Mouse (Mus musculus): ENCODE results near the gene Fgfr2. TPM values are rescaled to one million over a fixed set of nuclear protein-coding genes. Genes with fewer than 3 reads are reported as not detected.

Fgfr2 gene
- polyA plus RNA-seq, 1 experiment from 2014 or later, result 20.3 TPM

DNA sequence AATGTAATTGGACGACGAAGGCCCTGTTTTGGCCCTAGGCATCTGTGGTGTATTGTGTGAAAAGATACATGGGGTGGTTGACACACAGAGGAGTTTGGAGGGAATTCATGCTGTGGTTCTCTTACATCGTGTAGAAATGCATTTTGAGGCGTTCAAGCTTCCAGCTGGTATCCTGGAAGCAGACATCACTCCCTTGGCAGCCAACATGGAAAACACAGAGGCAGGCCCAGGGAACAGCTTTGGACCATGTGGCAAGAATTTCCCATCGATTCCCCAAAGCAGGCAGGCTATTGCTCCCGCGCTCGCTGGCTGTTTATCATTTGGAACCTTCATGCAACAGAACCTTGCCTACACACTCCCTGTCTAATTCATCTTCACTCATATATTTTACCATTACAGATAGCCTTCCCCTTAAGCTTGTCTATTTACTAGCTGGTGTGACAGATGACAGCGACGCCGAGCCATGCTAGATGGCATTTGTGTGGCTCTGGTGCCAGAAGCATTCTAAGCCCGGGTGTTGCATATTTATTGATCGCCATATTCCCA lies 1494.2 kb downstream of the Fgfr2 start:
- ATAC-seq (replicated peaks; ENCODE audit: extremely low read depth, insufficient read depth, low FRiP score), result no peak
- Histone ChIP-seq H3K4me2 (ENCODE audit: low read depth, low read length) (no peak overlapping the region), H3K9me3 (replicated peaks; ENCODE audit: control insufficient read depth, low read length) (no peaks in the 10 kb centered on the region), H3K27ac (ENCODE audit: low read length) (no peak overlapping the region), H3K4me1 (ENCODE audit: control insufficient read depth, insufficient read depth, low read length) (no peaks in the 10 kb centered on the region), H3K36me3 (ENCODE audit: control insufficient read depth, insufficient read depth) (no peaks in the 10 kb centered on the region), H3K27me3 (ENCODE audit: control insufficient read depth, insufficient read depth, low read length) (no peaks in the 10 kb centered on the region), H3K4me3 (ENCODE audit: low read length) (no peak overlapping the region), H3K9ac (ENCODE audit: low read length) (no peak overlapping the region)
- 81% methylated on average over 13 of the region's 13 CpGs for WGBS

DNA sequence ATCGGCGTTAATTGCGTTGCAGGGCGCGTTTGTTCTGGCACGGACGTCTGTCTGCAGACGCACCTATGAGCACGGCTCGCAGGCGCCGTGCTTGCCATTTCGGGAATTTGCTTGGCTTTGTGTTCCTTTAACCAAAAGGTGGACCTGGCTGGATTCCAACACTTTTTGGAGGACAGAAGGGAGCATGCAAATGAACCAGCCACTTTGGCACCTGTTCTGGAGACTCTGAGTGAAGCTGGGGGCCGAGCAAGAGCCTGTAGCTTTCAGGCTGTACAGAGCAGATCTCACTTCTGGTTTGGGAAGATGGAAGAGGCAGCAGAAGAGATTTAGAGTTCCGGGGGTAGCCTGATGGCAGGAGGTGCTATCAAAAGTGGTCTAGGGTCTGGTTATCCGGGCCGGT lies 1494.8 kb downstream of the Fgfr2 start:
- Histone ChIP-seq H3K27ac (ENCODE audit: low read length) (no peak overlapping the region), H3K9ac (ENCODE audit: low read length) (no peak overlapping the region), H3K4me2 (ENCODE audit: low read depth, low read length) (no peak overlapping the region), H3K27me3 (ENCODE audit: control insufficient read depth, insufficient read depth, low read length) (no peaks in the 10 kb centered on the region; the same call in 1 of the 2 replicates), H3K36me3 (ENCODE audit: control insufficient read depth, insufficient read depth) (no peaks in the 10 kb centered on the region), H3K4me1 (ENCODE audit: control insufficient read depth, insufficient read depth, low read length) (no peaks in the 10 kb centered on the region), H3K9me3 (replicated peaks; ENCODE audit: control insufficient read depth, low read length) (no peaks in the 10 kb centered on the region), H3K4me3 (ENCODE audit: low read length) (no peak overlapping the region)
- WGBS, result 85% methylated on average over 17 of the region's 17 CpGs
- ATAC-seq (replicated peaks; ENCODE audit: extremely low read depth, insufficient read depth, low FRiP score), result no peak

DNA sequence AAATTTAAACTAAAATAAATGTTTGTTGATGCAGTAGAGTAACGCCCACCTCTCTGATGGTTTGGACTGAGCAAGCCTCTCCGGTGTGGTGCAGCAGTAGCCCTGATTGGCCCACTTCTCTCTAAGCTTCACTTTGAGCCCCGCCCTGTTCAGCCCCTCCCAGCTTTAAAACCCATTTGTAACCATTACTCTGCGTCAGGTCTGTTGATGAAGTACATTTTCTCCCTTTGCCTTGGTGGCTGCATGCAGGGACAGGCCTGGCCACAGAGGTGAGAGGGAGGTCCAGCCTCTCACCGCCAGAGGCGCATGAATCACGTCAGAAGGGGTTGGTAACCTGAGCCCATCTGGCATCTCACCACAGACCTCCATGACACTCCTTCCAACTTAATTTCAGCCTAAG lies 1513.5 kb downstream of the Fgfr2 start:
- no peak overlapping the region for H3K4me3 ChIP-seq (ENCODE audit: low read length)
- no peak for ATAC-seq (replicated peaks; ENCODE audit: extremely low read depth, insufficient read depth, low FRiP score)
- H3K36me3 ChIP-seq (ENCODE audit: control insufficient read depth, insufficient read depth), result no peaks in the 10 kb centered on the region
- no peak overlapping the region for H3K27ac ChIP-seq (ENCODE audit: low read length)
- no peak overlapping the region for H3K9ac ChIP-seq (ENCODE audit: low read length)
- H3K9me3 ChIP-seq (replicated peaks; ENCODE audit: control insufficient read depth, low read length), result no peaks in the 10 kb centered on the region
- H3K4me2 ChIP-seq (ENCODE audit: low read depth, low read length), result no peak overlapping the region
- 41% methylated on average over 7 of the region's 7 CpGs for WGBS
- H3K27me3 ChIP-seq (ENCODE audit: control insufficient read depth, insufficient read depth, low read length), result no peaks in the 10 kb centered on the region
- peaks cover 6% of the 10 kb centered on the region for H3K4me1 ChIP-seq (ENCODE audit: control insufficient read depth, insufficient read depth, low read length)

DNA sequence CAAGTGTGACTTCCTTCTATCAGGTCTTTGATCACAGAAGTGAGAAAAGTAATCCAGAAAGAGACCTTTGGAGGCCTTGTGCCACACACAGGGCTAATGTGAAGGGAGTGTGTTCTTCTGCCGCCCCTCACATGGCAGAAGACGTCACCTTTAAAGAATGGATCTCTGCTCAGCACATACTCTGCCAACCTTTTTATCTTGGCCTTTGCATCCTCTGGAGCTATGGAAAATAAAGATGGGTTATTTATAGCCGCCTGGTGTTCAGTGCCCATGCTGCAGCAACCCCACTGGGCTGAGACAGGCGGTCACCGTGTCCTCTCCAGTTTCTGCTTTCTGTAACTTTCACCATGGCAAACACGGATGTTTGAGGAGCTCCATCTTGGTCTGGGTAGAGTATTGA lies 1515.1 kb downstream of the Fgfr2 start:
- Histone ChIP-seq H3K9ac (ENCODE audit: low read length) (no peak overlapping the region), H3K4me3 (ENCODE audit: low read length) (no peak overlapping the region), H3K4me2 (ENCODE audit: low read depth, low read length) (no peak overlapping the region), H3K27ac (ENCODE audit: low read length) (peak overlapping the region; percentile 35; the same call in 1 of the 2 replicates), H3K27me3 (ENCODE audit: control insufficient read depth, insufficient read depth, low read length) (no peaks in the 10 kb centered on the region), H3K9me3 (replicated peaks; ENCODE audit: control insufficient read depth, low read length) (no peaks in the 10 kb centered on the region), H3K4me1 (ENCODE audit: control insufficient read depth, insufficient read depth, low read length) (peaks cover 6% of the 10 kb centered on the region), H3K36me3 (ENCODE audit: control insufficient read depth, insufficient read depth) (no peaks in the 10 kb centered on the region)
- peak; percentile 75; the same call in 1 of the 2 replicates for ATAC-seq (replicated peaks; ENCODE audit: extremely low read depth, insufficient read depth, low FRiP score)
- 52% methylated on average over 6 of the region's 6 CpGs for WGBS

DNA sequence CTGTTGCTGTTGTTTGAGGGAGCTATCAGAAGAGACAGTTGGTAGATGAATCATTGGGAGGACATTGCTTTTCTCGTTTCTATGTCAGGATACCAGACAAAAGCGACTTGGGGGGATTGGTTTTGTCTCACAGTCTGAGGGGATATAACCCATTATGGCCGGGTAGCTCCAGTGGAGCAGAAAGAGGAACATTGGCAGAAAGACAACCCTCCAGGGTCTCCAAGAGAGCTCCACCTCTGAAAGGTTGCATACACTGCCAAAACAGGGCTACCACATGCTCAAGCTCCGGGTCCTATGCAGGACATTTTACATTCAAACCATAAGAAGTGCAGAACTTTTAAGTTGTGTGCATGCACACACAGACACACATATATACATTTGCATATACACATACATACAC lies 1517.7 kb downstream of the Fgfr2 start:
- WGBS, result 57% methylated on average over 4 of the region's 4 CpGs
- no peak overlapping the region for H3K4me3 ChIP-seq (ENCODE audit: low read length)
- no peak overlapping the region for H3K4me2 ChIP-seq (ENCODE audit: low read depth, low read length)
- H3K27me3 ChIP-seq (ENCODE audit: control insufficient read depth, insufficient read depth, low read length), result no peaks in the 10 kb centered on the region
- no peaks in the 10 kb centered on the region for H3K36me3 ChIP-seq (ENCODE audit: control insufficient read depth, insufficient read depth)
- H3K9ac ChIP-seq (ENCODE audit: low read length), result no peak overlapping the region
- no peaks in the 10 kb centered on the region for H3K9me3 ChIP-seq (replicated peaks; ENCODE audit: control insufficient read depth, low read length)
- ATAC-seq (replicated peaks; ENCODE audit: extremely low read depth, insufficient read depth, low FRiP score), result no peak
- H3K4me1 ChIP-seq (ENCODE audit: control insufficient read depth, insufficient read depth, low read length), result peaks cover 6% of the 10 kb centered on the region
- H3K27ac ChIP-seq (ENCODE audit: low read length), result no peak overlapping the region

DNA sequence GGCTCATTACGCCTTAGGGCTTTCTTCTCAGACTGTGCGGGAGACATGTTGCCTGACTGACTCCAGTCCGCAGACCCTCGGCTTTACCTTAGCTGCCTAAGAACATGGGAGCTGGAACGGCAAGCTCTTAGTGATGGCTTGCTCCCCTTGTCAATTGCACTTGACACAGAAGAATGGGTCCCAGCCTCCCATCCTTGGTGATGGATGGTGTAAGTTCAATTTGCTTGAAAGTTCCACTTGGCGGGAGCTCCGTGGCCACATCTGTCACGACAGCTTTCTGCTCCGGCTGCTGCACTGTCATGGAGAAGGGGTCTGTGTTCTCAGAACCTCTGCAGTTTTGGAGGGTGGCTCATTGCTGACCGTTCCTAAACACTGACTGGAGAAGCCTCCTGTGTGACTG lies 1518.2 kb downstream of the Fgfr2 start:
- Histone ChIP-seq H3K36me3 (ENCODE audit: control insufficient read depth, insufficient read depth) (no peaks in the 10 kb centered on the region), H3K4me3 (ENCODE audit: low read length) (no peak overlapping the region), H3K4me2 (ENCODE audit: low read depth, low read length) (no peak overlapping the region), H3K27ac (ENCODE audit: low read length) (no peak overlapping the region), H3K9me3 (replicated peaks; ENCODE audit: control insufficient read depth, low read length) (no peaks in the 10 kb centered on the region), H3K27me3 (ENCODE audit: control insufficient read depth, insufficient read depth, low read length) (no peaks in the 10 kb centered on the region), H3K4me1 (ENCODE audit: control insufficient read depth, insufficient read depth, low read length) (peaks cover 6% of the 10 kb centered on the region), H3K9ac (ENCODE audit: low read length) (no peak overlapping the region)
- WGBS, result 84% methylated on average over 10 of the region's 10 CpGs
- no peak for ATAC-seq (replicated peaks; ENCODE audit: extremely low read depth, insufficient read depth, low FRiP score)

DNA sequence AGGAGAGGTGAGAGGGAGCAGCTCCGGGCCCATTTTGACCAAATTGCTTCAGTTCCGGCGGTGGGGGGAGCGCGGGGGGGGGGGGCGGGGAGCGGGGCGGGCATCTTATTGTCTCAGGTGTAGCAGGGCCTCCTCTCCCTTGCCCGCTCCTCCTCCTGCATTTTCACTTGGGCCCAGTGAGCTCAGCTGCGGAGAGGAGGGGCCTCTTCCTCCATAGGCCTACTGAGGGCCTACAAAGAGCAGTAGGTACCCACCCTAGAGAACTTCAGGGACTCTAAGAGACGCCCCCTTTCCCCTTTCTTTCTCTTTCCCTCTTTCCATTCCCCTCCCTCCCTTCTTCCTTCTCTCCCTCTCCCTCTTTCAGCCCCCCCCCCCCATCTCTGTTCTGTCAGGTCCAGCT lies 1520.0 kb downstream of the Fgfr2 start:
- WGBS, result 25% methylated on average over 7 of the region's 11 CpGs
- no peak for ATAC-seq (replicated peaks; ENCODE audit: extremely low read depth, insufficient read depth, low FRiP score)
- Histone ChIP-seq H3K9me3 (replicated peaks; ENCODE audit: control insufficient read depth, low read length) (no peaks in the 10 kb centered on the region), H3K4me1 (ENCODE audit: control insufficient read depth, insufficient read depth, low read length) (peaks cover 5% of the 10 kb centered on the region), H3K27ac (ENCODE audit: low read length) (no peak overlapping the region), H3K4me2 (ENCODE audit: low read depth, low read length) (no peak overlapping the region), H3K36me3 (ENCODE audit: control insufficient read depth, insufficient read depth) (no peaks in the 10 kb centered on the region), H3K9ac (ENCODE audit: low read length) (no peak overlapping the region), H3K4me3 (ENCODE audit: low read length) (no peak overlapping the region), H3K27me3 (ENCODE audit: control insufficient read depth, insufficient read depth, low read length) (no peaks in the 10 kb centered on the region)

DNA sequence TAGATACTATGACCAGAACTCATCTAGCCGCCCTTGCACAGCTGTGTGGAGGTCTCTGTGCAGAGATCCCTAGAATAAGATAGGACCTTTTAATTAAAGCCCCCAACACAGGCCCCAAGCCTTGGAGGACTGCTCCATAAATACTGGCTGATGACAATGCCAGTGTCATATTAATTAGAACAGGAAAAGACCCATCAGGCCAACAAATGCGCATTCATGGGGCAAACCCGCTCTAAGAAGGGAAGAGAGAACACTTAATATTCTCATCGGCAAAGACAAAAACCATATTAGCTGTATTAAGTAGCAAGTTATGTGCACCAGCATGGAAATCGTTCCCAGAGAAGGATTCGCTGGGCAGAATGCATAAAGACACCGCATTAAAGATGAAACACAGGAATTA lies 1521.0 kb downstream of the Fgfr2 start:
- no peaks in the 10 kb centered on the region for H3K9me3 ChIP-seq (replicated peaks; ENCODE audit: control insufficient read depth, low read length)
- no peak overlapping the region for H3K27ac ChIP-seq (ENCODE audit: low read length)
- 86% methylated on average over 7 of the region's 7 CpGs for WGBS
- H3K4me2 ChIP-seq (ENCODE audit: low read depth, low read length), result no peak overlapping the region
- H3K27me3 ChIP-seq (ENCODE audit: control insufficient read depth, insufficient read depth, low read length), result no peaks in the 10 kb centered on the region
- H3K9ac ChIP-seq (ENCODE audit: low read length), result no peak overlapping the region
- no peaks in the 10 kb centered on the region for H3K36me3 ChIP-seq (ENCODE audit: control insufficient read depth, insufficient read depth)
- no peak for ATAC-seq (replicated peaks; ENCODE audit: extremely low read depth, insufficient read depth, low FRiP score)
- H3K4me3 ChIP-seq (ENCODE audit: low read length), result no peak overlapping the region
- 0 out of 2 replicates have a peak, but pooled peaks cover 3% of the 10 kb centered on the region for H3K4me1 ChIP-seq (ENCODE audit: control insufficient read depth, insufficient read depth, low read length)

DNA sequence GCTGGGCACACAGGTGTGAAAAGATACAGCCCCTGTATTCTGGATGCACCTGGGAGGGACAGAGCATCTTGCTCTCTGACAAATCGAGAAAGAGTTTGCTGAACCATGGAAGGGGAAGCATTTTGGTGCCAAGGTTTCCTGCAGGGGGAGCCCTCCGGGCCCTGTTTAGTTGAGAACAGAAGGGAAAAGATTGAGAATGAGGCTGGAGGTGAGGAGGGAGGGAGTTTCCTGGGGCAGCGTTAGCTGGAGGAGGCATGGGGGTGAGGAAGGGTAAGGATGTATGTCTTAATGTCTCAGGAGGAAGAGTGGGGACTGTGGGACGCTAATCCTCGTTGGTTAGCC lies 1524.7 kb downstream of the Fgfr2 start:
- no peak for ATAC-seq (replicated peaks; ENCODE audit: extremely low read depth, insufficient read depth, low FRiP score)
- no peak overlapping the region for H3K27ac ChIP-seq (ENCODE audit: low read length)
- no peaks in the 10 kb centered on the region for H3K27me3 ChIP-seq (ENCODE audit: control insufficient read depth, insufficient read depth, low read length)
- H3K4me3 ChIP-seq (ENCODE audit: low read length), result no peak overlapping the region
- H3K36me3 ChIP-seq (ENCODE audit: control insufficient read depth, insufficient read depth), result no peaks in the 10 kb centered on the region
- WGBS, result 10% methylated on average over 5 of the region's 5 CpGs
- 0 out of 2 replicates have a peak, but pooled peaks cover 3% of the 10 kb centered on the region for H3K4me1 ChIP-seq (ENCODE audit: control insufficient read depth, insufficient read depth, low read length)
- H3K9ac ChIP-seq (ENCODE audit: low read length), result no peak overlapping the region
- H3K9me3 ChIP-seq (replicated peaks; ENCODE audit: control insufficient read depth, low read length), result no peaks in the 10 kb centered on the region
- H3K4me2 ChIP-seq (ENCODE audit: low read depth, low read length), result no peak overlapping the region
